Mouse (Mus musculus) heart, embryonic 15.5 days (tissue): ENCODE measurements at regions not wholly inside any gene's neighbourhood (a gene's known extent, or its start where the extent isn't known, plus 50 kb on each side); places are given as distances from the start of the nearest gene placed in this dataset.
A peak's percentile ranks its signal among the peaks of the same experiment; 100 is the strongest.

Source experiments
- ATAC-seq: fragments of 200-750 bp; cut with Nextera tagmentation; replicated peaks from 2 replicates; pipeline ENCODE4 v1.8.0; 2017; ENCODE audit warnings: low read depth, moderate TSS enrichment; ENCODE audit not compliant: insufficient number of reproducible peaks, insufficient read depth, low FRiP score
- H3K27ac ChIP-seq: fragments of 300-500 bp; sonication (generic); 2 replicates; pipeline ENCODE4 v1.5.1; 2015; ENCODE audit warnings: mild to moderate bottlenecking, inconsistent platforms
- H3K27me3 ChIP-seq: fragments of 300-500 bp; sonication (generic); 2 replicates; pipeline ENCODE4 v1.6.1; 2015; ENCODE audit warnings: inconsistent platforms
- H3K36me3 ChIP-seq: fragments of 300-500 bp; sonication (generic); 2 replicates; pipeline ENCODE4 v1.6.1; 2015; ENCODE audit warnings: mild to moderate bottlenecking, inconsistent platforms
- H3K4me1 ChIP-seq: fragments of 300-500 bp; sonication (generic); replicated peaks from 2 replicates; pipeline ENCODE4 v1.6.1; 2015; ENCODE audit warnings: inconsistent platforms
- H3K4me2 ChIP-seq: fragments of 300-500 bp; sonication (generic); 2 replicates; pipeline ENCODE4 v1.6.1; 2015; ENCODE audit warnings: inconsistent platforms, mild to moderate bottlenecking, moderate library complexity
- H3K4me3 ChIP-seq: fragments of 300-500 bp; sonication (generic); 2 replicates; pipeline ENCODE4 v1.5.1; 2015; ENCODE audit warnings: mild to moderate bottlenecking, inconsistent platforms
- H3K9ac ChIP-seq: fragments of 300-500 bp; sonication (generic); 2 replicates; pipeline ENCODE4 v1.6.1; 2015; ENCODE audit warnings: mild to moderate bottlenecking, inconsistent platforms
- H3K9me3 ChIP-seq: fragments of 300-500 bp; sonication (generic); replicated peaks from 2 replicates; pipeline ENCODE4 v1.6.1; 2016; ENCODE audit warnings: inconsistent platforms
- WGBS: fragments of 180-500 bp; shearing (Covaris S2); methylation state at CpG from one replicate; pipeline ENCODE4 v1.1.7; 2015; ENCODE audit warnings: mixed read lengths; 5-methylcytosine and 5-hydroxymethylcytosine counted together

DNA sequence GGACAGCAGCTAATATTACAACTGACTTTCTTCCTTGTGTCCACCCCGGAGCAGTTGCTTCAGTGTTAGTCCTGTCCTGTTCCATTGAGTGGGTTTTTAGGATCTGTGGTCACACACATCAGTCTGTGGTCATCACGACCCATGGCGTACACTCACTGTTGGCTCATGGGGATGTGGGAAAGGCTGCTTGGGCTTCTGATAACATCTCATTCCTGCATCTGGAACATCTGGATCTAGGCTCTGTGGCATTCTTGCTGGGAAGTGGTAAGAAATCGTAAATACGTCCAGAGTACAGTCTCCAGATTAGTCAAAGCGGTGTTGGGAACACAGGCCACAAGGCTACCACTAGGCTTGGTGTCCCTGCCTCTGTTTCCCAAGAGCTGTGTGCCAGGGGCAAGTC is 362.7 kb upstream of the Tbx3 start:
- H3K27ac ChIP-seq: no peak overlapping the region
- H3K9ac ChIP-seq: no peak overlapping the region
- no peak overlapping the region for H3K4me3 ChIP-seq
- H3K9me3 ChIP-seq: no peaks in the 10 kb centered on the region
- H3K4me1 ChIP-seq: no peaks in the 10 kb centered on the region
- no peak overlapping the region for H3K4me2 ChIP-seq
- no peaks in the 10 kb centered on the region for H3K27me3 ChIP-seq
- H3K36me3 ChIP-seq: no peaks in the 10 kb centered on the region
- 88% methylated on average over 6 of the region's 6 CpGs for WGBS
- ATAC-seq: no peak

DNA sequence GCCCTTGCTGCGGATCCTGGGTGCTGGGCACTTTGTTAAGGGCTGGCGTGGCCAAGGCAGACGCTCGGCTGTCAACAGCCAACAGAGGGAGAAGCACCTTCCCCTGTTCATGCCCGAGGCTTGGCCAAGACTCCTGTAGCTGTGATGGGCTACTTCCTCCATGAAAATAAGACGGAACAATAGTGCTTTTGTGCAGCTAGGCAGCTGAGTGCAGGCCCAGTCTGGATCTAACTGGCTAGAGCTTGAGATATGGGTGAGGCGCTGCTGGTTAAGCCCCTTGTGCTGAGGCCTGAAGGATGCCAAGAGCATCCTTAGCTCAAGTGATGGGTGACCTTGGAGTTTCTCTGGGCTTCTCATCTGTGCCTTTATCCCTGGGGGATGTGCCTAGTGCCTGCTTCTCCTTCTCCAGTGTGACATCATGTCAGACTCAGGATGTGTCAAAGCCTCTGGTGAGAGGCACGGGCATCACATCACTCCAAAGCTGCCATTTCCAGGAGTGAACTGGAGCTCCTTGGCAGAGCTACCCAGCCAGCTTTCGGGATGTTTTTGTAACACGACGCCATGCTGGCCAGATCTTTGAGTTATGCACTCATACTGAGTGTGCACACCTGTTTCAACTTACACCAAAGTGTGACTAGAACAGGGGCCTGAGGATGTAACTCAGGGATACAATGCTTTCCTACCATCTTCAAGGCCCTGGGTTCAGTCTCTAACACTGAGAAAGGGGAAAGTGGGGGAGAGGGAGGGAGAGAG is 360.1 kb upstream of the Tbx3 start:
- Histone ChIP-seq H3K36me3 (no peaks in the 10 kb centered on the region), H3K9me3 (no peaks in the 10 kb centered on the region), H3K27ac (no peak overlapping the region), H3K9ac (no peak overlapping the region), H3K4me2 (no peak overlapping the region), H3K4me1 (no peaks in the 10 kb centered on the region), H3K27me3 (no peaks in the 10 kb centered on the region), H3K4me3 (no peak overlapping the region)
- 0 out of 2 replicates have a peak, but pooled peaks have one; percentile 18 for ATAC-seq
- 49% methylated on average over 11 of the region's 11 CpGs for WGBS

DNA sequence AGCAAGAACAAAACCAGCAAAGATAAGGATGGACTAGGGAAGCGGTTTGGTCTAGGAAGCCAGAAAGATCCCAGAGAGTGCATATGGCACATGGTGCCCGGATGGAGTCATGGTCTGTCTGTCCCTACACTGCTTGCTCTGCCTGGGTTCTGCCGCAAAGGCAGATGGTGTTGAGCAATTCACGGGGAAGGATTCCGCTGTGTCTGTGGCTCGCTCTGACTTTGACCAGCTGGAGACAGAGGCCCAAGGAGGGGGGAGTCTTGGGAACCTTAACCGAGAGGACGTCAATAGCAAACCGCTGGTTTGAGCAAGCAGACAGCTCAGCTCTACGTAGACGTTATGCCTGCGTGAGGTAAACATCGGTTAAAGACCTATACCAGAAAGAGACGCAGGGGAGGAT is 357.7 kb upstream of the Tbx3 start:
- 74% methylated on average over 14 of the region's 14 CpGs for WGBS
- H3K36me3 ChIP-seq: no peaks in the 10 kb centered on the region
- no peak overlapping the region for H3K4me2 ChIP-seq
- no peak overlapping the region for H3K4me3 ChIP-seq
- ATAC-seq: no peak
- no peaks in the 10 kb centered on the region for H3K9me3 ChIP-seq
- no peaks in the 10 kb centered on the region for H3K27me3 ChIP-seq
- H3K4me1 ChIP-seq: no peaks in the 10 kb centered on the region
- H3K27ac ChIP-seq: no peak overlapping the region
- H3K9ac ChIP-seq: no peak overlapping the region

DNA sequence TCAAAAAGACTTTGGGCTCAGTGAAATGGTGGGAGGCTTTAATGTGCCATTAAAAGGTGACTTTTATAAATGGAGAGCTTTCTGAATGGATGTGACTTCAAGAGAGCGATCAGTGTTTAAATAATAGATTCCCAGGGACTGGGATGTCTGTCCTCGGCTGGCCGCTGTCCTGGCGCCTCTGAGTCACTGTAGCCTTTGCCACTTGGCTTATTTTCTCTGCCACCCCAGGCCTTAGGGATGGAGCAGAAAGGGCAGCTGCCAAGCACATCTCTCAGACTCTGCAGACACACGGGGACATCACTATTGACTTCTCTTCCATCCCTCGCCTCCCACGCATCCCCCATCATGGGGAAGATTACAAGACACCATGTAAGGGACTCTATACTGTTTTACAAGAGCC is 355.3 kb upstream of the Tbx3 start:
- Histone ChIP-seq H3K27me3 (no peaks in the 10 kb centered on the region), H3K9ac (no peak overlapping the region), H3K4me1 (no peaks in the 10 kb centered on the region), H3K4me2 (no peak overlapping the region), H3K36me3 (no peaks in the 10 kb centered on the region), H3K4me3 (no peak overlapping the region), H3K9me3 (no peaks in the 10 kb centered on the region), H3K27ac (no peak overlapping the region)
- 84% methylated on average over 7 of the region's 7 CpGs for WGBS
- no peak for ATAC-seq

DNA sequence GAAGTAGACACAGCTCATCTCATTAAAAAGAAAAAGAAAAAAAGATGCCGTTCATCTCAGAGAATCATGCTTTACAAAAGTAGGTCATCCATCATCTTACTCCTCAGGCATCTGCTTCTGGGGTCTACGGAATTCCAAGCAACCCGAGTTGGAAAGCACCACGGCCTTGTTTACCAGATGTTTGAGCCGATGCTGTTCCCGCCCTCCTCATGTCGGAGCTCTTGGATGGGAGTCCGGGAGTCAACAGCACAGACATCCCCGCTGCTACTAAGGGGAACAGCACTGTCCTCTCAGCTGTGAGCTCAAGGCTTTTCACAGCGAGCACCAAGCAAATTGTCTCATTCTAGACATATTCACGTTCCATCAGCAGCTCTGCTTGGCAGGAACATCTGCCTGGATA is 352.9 kb upstream of the Tbx3 start:
- no peak for ATAC-seq
- 68% methylated on average over 11 of the region's 11 CpGs for WGBS
- H3K9me3 ChIP-seq: no peaks in the 10 kb centered on the region
- no peaks in the 10 kb centered on the region for H3K4me1 ChIP-seq
- H3K27ac ChIP-seq: no peak overlapping the region
- H3K27me3 ChIP-seq: no peaks in the 10 kb centered on the region
- H3K4me2 ChIP-seq: no peak overlapping the region
- H3K9ac ChIP-seq: no peak overlapping the region
- H3K4me3 ChIP-seq: no peak overlapping the region
- no peaks in the 10 kb centered on the region for H3K36me3 ChIP-seq

DNA sequence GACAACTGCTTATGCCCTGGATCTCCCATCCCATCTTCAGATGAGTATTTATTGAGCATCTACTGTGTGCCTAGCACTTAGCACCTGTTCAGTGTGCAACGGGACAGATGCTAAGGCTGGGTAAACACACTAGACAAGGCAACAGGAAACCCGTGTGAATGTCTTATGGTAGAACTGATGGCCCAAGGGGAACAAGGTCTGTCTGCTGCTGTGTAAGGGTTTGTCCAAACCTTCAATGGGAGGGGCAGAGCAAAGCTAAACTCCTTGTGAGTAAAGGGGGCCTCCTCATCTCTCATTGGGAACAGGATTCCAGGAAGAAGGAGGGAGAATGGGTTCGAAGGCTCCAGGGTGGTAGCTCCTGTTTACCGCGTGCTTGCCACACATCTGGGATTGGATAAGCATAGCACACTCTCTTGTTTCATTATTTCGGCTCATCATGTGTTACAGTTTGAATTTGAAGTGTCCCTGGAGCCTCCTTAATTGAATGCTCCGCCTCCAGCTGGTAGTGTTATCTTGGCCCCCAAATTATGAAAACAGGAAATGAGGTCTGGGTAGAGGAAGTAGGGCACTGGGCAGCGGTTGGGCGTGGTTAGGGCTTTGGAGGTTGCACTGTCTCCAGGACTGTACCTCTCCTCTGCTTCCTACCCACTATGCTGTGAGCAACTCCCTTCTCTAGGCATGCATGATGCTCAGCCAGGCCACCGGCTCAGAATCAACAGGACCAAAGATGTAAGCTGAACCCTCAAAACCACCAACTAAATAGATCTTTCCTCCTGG is 348.9 kb upstream of the Tbx3 start:
- no peaks in the 10 kb centered on the region for H3K36me3 ChIP-seq
- no peak overlapping the region for H3K9ac ChIP-seq
- H3K27ac ChIP-seq: no peak overlapping the region
- no peak overlapping the region for H3K4me2 ChIP-seq
- no peak for ATAC-seq
- H3K9me3 ChIP-seq: no peaks in the 10 kb centered on the region
- no peaks in the 10 kb centered on the region for H3K27me3 ChIP-seq
- peaks cover 6% of the 10 kb centered on the region for H3K4me1 ChIP-seq
- 64% methylated on average over 10 of the region's 10 CpGs for WGBS
- no peak overlapping the region for H3K4me3 ChIP-seq

DNA sequence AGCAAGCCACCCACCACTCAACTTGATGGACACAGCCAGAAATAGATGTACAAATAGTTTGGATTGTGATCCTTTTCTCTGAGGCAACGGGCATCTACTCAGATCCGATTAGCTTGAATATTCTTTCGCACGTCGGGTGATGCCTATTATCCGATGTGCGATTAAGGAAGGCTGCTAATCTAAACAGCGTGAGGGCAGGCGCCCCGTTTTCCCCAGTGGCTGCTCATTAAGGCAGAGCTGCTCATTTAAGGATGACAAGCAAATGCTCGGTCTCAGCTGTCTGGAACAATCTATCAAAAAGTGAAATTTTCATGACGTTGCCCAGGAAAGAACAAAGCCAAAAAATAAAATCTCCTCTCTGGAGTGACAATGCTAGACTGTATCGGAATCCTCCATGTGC is 348.1 kb upstream of the Tbx3 start:
- no peak for ATAC-seq
- Histone ChIP-seq H3K36me3 (no peaks in the 10 kb centered on the region), H3K27me3 (no peaks in the 10 kb centered on the region), H3K27ac (no peak overlapping the region), H3K4me2 (no peak overlapping the region), H3K4me1 (peaks cover 6% of the 10 kb centered on the region), H3K9me3 (no peaks in the 10 kb centered on the region), H3K4me3 (no peak overlapping the region), H3K9ac (no peak overlapping the region)
- WGBS: 75% methylated on average over 13 of the region's 13 CpGs

DNA sequence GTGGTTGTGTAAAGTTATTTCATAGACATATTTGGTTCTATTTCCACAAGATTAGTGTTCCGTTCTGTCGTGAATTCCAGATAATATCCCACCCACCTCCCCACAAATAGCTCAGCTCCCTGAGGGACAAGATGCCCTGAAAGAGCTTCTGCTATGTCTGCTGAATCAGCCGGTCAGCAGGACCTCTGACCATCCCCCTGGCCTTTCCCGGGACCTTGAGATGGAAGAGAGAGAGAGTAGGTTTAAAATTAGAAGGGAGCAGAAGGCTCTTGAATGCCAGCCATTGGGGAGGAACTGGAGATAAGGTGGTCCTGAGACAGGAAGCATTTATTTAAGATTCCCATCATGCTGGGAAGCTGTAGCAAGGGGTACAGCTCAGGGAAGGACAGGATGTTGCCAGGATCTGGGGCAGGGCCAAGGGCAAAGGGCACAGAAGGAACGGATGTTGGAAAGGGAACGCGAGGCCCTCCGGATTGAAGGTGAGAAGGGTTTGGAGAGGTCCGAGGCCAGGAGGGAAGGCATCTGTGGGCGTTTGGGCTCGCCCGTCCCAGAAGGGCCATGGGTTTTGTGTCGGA is 344.7 kb upstream of the Tbx3 start:
- no peak overlapping the region for H3K27ac ChIP-seq
- H3K4me2 ChIP-seq: no peak overlapping the region
- H3K4me1 ChIP-seq: peaks cover 6% of the 10 kb centered on the region
- H3K36me3 ChIP-seq: no peaks in the 10 kb centered on the region
- no peaks in the 10 kb centered on the region for H3K9me3 ChIP-seq
- no peak for ATAC-seq
- H3K9ac ChIP-seq: no peak overlapping the region
- H3K4me3 ChIP-seq: no peak overlapping the region
- 49% methylated on average over 13 of the region's 13 CpGs for WGBS
- H3K27me3 ChIP-seq: 0 out of 2 replicates have a peak, but pooled peaks cover 3% of the 10 kb centered on the region

DNA sequence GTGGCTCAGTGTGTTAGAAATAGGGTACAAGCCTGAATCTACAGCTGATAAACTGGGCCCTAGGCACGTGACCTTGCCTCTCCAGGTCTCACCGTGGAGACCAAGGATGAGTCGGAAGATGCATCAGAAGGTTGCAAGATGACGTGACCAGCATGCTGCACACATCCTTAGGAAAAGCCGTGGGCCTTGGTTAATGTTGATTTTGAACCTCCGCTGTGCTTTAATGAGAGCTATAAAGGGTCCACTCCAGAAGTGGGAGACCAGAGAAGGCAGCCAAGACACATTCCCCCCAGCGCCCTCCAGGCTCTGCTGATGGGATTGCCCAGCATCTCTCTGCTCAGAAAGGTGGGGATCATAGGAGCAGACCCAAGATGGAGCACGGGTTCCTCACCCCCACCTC is 343.6 kb upstream of the Tbx3 start:
- H3K9ac ChIP-seq: no peak overlapping the region
- no peak for ATAC-seq
- WGBS: 87% methylated on average over 8 of the region's 8 CpGs
- no peak overlapping the region for H3K27ac ChIP-seq
- no peak overlapping the region for H3K4me2 ChIP-seq
- no peak overlapping the region for H3K4me3 ChIP-seq
- H3K36me3 ChIP-seq: no peaks in the 10 kb centered on the region
- H3K27me3 ChIP-seq: peaks cover 9% of the 10 kb centered on the region
- no peaks in the 10 kb centered on the region for H3K9me3 ChIP-seq
- H3K4me1 ChIP-seq: peaks cover 6% of the 10 kb centered on the region

DNA sequence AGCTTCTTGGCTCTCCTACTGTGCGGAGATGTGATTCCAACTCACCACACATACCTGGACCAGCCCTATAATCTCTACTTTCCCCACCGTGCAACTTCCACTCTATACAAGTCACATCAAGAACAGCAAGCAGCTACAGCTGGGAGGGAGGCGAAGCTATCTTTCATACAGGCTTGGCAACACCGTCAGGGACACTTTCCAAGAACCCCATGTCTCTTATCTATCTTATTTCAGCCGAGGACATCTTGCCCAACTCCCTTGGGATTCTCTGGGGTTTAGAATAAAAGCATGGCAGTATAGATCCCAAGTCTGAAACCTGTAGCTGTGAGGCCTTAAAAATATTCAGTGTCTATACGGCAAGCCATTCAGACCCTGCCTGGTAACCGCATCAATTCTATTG is 341.5 kb upstream of the Tbx3 start:
- H3K4me2 ChIP-seq: no peak overlapping the region
- no peak overlapping the region for H3K9ac ChIP-seq
- no peaks in the 10 kb centered on the region for H3K36me3 ChIP-seq
- ATAC-seq: no peak
- 72% methylated on average over 7 of the region's 7 CpGs for WGBS
- no peak overlapping the region for H3K27ac ChIP-seq
- no peaks in the 10 kb centered on the region for H3K9me3 ChIP-seq
- peaks cover 15% of the 10 kb centered on the region for H3K4me1 ChIP-seq
- peaks cover 11% of the 10 kb centered on the region for H3K27me3 ChIP-seq
- H3K4me3 ChIP-seq: no peak overlapping the region

DNA sequence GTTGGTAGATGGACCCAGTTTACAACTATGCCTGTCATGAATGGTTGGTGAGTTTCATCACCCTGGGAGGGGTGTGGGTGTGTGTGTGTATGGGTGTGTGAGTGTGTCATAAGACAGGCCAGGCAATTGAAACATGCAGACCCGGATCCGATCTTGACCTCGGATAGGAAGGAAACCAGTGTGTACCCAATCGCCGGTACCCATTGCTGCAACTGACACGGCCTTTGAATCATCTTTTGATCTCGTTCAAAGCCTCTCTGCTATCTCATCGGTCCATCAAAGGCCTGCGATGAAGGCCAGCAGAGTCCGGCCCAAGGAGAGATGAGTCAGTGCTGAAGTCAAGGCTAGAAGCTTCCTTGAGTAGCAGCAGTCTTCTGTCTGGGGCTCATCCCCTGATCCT is 341.1 kb upstream of the Tbx3 start:
- Histone ChIP-seq H3K4me1 (peaks cover 15% of the 10 kb centered on the region), H3K4me2 (no peak overlapping the region), H3K9ac (no peak overlapping the region), H3K4me3 (no peak overlapping the region), H3K36me3 (no peaks in the 10 kb centered on the region), H3K9me3 (no peaks in the 10 kb centered on the region), H3K27ac (no peak overlapping the region), H3K27me3 (peaks cover 11% of the 10 kb centered on the region)
- 83% methylated on average over 10 of the region's 10 CpGs for WGBS
- ATAC-seq: no peak
